Mouse (Mus musculus) hindbrain, embryonic 13.5 days (tissue): ENCODE results near the gene Atg10. TPM values are rescaled to one million over a fixed set of nuclear protein-coding genes. Genes with fewer than 3 reads are reported as not detected.
"Not testable (repeated sequence)": the region's sequence is repeated elsewhere in the genome, so short reads cannot be mapped to it uniquely, and the experiment has no call there.

ENCODE experiments used
- ATAC-seq: fragments of 200-750 bp; cut with Nextera tagmentation; 2 replicates; pipeline ENCODE4 v1.8.0; 2017; ENCODE audit warnings: moderate TSS enrichment; ENCODE audit not compliant: low FRiP score
- H3K27ac ChIP-seq: fragments of 300-500 bp; sonication (generic); 2 replicates; pipeline ENCODE4 v1.5.1; 2015; ENCODE audit warnings: inconsistent platforms, mild to moderate bottlenecking, moderate library complexity
- H3K27me3 ChIP-seq: fragments of 300-500 bp; sonication (generic); 2 replicates; pipeline ENCODE4 v1.6.1; 2015; ENCODE audit warnings: mild to moderate bottlenecking, inconsistent platforms
- H3K36me3 ChIP-seq: fragments of 300-500 bp; sonication (generic); 2 replicates; pipeline ENCODE4 v1.6.1; 2015; ENCODE audit warnings: mild to moderate bottlenecking, inconsistent platforms
- H3K4me1 ChIP-seq: fragments of 300-500 bp; sonication (generic); replicated peaks from 2 replicates; pipeline ENCODE4 v1.6.1; 2015; ENCODE audit warnings: inconsistent platforms
- H3K4me2 ChIP-seq: fragments of 300-500 bp; sonication (generic); 2 replicates; pipeline ENCODE4 v1.6.1; 2015; ENCODE audit warnings: inconsistent platforms, mild to moderate bottlenecking, moderate library complexity
- H3K4me3 ChIP-seq: fragments of 300-500 bp; sonication (generic); 2 replicates; pipeline ENCODE4 v1.5.1; 2015; ENCODE audit warnings: mild to moderate bottlenecking, inconsistent platforms
- H3K9ac ChIP-seq: fragments of 300-500 bp; sonication (generic); 2 replicates; pipeline ENCODE4 v1.6.1; 2015; ENCODE audit warnings: mild to moderate bottlenecking, inconsistent platforms
- H3K9me3 ChIP-seq: fragments of 300-500 bp; sonication (generic); 2 replicates; pipeline ENCODE4 v1.6.1; 2016; ENCODE audit warnings: inconsistent platforms
- WGBS: fragments of 180-500 bp; shearing (Covaris S2); methylation state at CpG from one replicate; pipeline ENCODE4 v1.1.7; 2015; 5-methylcytosine and 5-hydroxymethylcytosine counted together
- polyA plus RNA-seq: library from polyadenylated mRNA; unstranded; fragments of >200 nt; fragmentation: Nextera tagmentation; extraction: Ambion mirVana; gene quantifications from 2 replicates; pipeline ENCODE4 v1.2.1, GENCODE M21; 2015

The Atg10 gene
- polyA plus RNA-seq: 18.4 and 20.2 TPM in 2 replicates

GRCm38 (mm10) chr13:91223587-91224437 lies at the start of gene Atg10:
TSS of gene Atg10 (minus strand) at chr13:91223968.
- peak; percentile 98 for ATAC-seq
- Histone ChIP-seq H3K9ac (peak within 1 kb of the TSS; percentile 80), H3K27me3 (no peaks in the 10 kb centered on the region), H3K9me3 (no peaks in the 10 kb centered on the region), H3K27ac (peak within 1 kb of the TSS; percentile 94), H3K4me2 (peak within 1 kb of the TSS; percentile 57), H3K36me3 (no peaks in the 10 kb centered on the region), H3K4me3 (peak within 1 kb of the TSS; percentile 63), H3K4me1 (peaks cover 7% of the 10 kb centered on the region)
- WGBS: 1% methylated on average over 55 of the region's 55 CpGs

GRCm38 (mm10) chr13:91252406-91252805 lies 28.6 kb upstream of the Atg10 start:
- Histone ChIP-seq H3K9me3 (no peaks in the 10 kb centered on the region), H3K4me3 (no peak overlapping the region), H3K27ac (no peak overlapping the region), H3K36me3 (no peaks in the 10 kb centered on the region), H3K4me2 (no peak overlapping the region), H3K9ac (no peak overlapping the region), H3K4me1 (no peaks in the 10 kb centered on the region), H3K27me3 (no peaks in the 10 kb centered on the region)
- 88% methylated on average over 3 of the region's 3 CpGs for WGBS
- no peak for ATAC-seq

GRCm38 (mm10) chr13:91251636-91252035 lies 27.9 kb upstream of the Atg10 start:
- H3K36me3 ChIP-seq: no peaks in the 10 kb centered on the region
- no peak for ATAC-seq
- H3K9me3 ChIP-seq: no peaks in the 10 kb centered on the region
- no peaks in the 10 kb centered on the region for H3K4me1 ChIP-seq
- H3K9ac ChIP-seq: no peak overlapping the region
- 82% methylated on average over 1 of the region's 1 CpGs for WGBS
- H3K4me2 ChIP-seq: no peak overlapping the region
- no peak overlapping the region for H3K4me3 ChIP-seq
- H3K27me3 ChIP-seq: no peaks in the 10 kb centered on the region
- no peak overlapping the region for H3K27ac ChIP-seq

GRCm38 (mm10) chr13:91250050-91250449 lies 26.3 kb upstream of the Atg10 start:
- H3K36me3 ChIP-seq, H3K27ac ChIP-seq, H3K4me3 ChIP-seq, H3K27me3 ChIP-seq, ATAC-seq, H3K9ac ChIP-seq, H3K9me3 ChIP-seq, H3K4me2 ChIP-seq, H3K4me1 ChIP-seq: not testable (repeated sequence)
- WGBS: 91% methylated on average over 2 of the region's 2 CpGs

- H3K36me3 ChIP-seq: no peaks in the 10 kb centered on the region
- WGBS: 72% methylated on average over 2 of the region's 2 CpGs
- no peak overlapping the region for H3K4me3 ChIP-seq
- no peaks in the 10 kb centered on the region for H3K27me3 ChIP-seq
- no peaks in the 10 kb centered on the region for H3K4me1 ChIP-seq
- H3K9me3 ChIP-seq: no peaks in the 10 kb centered on the region
- H3K9ac ChIP-seq: no peak overlapping the region
- no peak overlapping the region for H3K4me2 ChIP-seq
- no peak overlapping the region for H3K27ac ChIP-seq
- ATAC-seq: no peak
Observed at GRCm38 (mm10) chr13:91246472-91246871, 22.7 kb upstream of the Atg10 start.

GRCm38 (mm10) chr13:91237976-91238375 lies 14.2 kb upstream of the Atg10 start:
- no peaks in the 10 kb centered on the region for H3K36me3 ChIP-seq
- H3K27ac ChIP-seq: no peak overlapping the region
- H3K4me2 ChIP-seq: no peak overlapping the region
- H3K27me3 ChIP-seq: no peaks in the 10 kb centered on the region
- no peaks in the 10 kb centered on the region for H3K4me1 ChIP-seq
- no peaks in the 10 kb centered on the region for H3K9me3 ChIP-seq
- no peak overlapping the region for H3K9ac ChIP-seq
- no peak for ATAC-seq
- WGBS: 79% methylated on average over 3 of the region's 3 CpGs
- H3K4me3 ChIP-seq: no peak overlapping the region

GRCm38 (mm10) chr13:91236884-91237283 lies 13.1 kb upstream of the Atg10 start:
- no peaks in the 10 kb centered on the region for H3K4me1 ChIP-seq
- 80% methylated on average over 2 of the region's 2 CpGs for WGBS
- ATAC-seq: no peak
- H3K27me3 ChIP-seq: no peaks in the 10 kb centered on the region
- H3K4me2 ChIP-seq: no peak overlapping the region
- no peaks in the 10 kb centered on the region for H3K36me3 ChIP-seq
- no peak overlapping the region for H3K27ac ChIP-seq
- H3K9me3 ChIP-seq: no peaks in the 10 kb centered on the region
- H3K4me3 ChIP-seq: no peak overlapping the region
- H3K9ac ChIP-seq: no peak overlapping the region

- Histone ChIP-seq H3K9ac (peak overlapping the region; percentile 80), H3K4me1 (peaks cover 7% of the 10 kb centered on the region), H3K36me3 (no peaks in the 10 kb centered on the region), H3K27me3 (no peaks in the 10 kb centered on the region), H3K27ac (peak overlapping the region; percentile 94), H3K4me3 (peak overlapping the region; percentile 63), H3K9me3 (no peaks in the 10 kb centered on the region), H3K4me2 (peak overlapping the region; percentile 57)
- 87% methylated on average over 2 of the region's 2 CpGs for WGBS
- no peak; the same call in 1 of the 2 replicates for ATAC-seq
Observed at GRCm38 (mm10) chr13:91224438-91224814, 658 bp upstream of the Atg10 start.

- peak overlapping the region; percentile 57 for H3K4me2 ChIP-seq
- H3K27ac ChIP-seq: peak overlapping the region; percentile 94
- no peaks in the 10 kb centered on the region for H3K9me3 ChIP-seq
- WGBS: 81% methylated on average over 1 of the region's 1 CpGs
- H3K36me3 ChIP-seq: no peaks in the 10 kb centered on the region
- peaks cover 7% of the 10 kb centered on the region for H3K4me1 ChIP-seq
- peak overlapping the region; percentile 80; the same call in 1 of the 2 replicates for H3K9ac ChIP-seq
- ATAC-seq: peak; percentile 15; the same call in 1 of the 2 replicates
- H3K4me3 ChIP-seq: peak overlapping the region; percentile 63
- H3K27me3 ChIP-seq: no peaks in the 10 kb centered on the region
Observed at GRCm38 (mm10) chr13:91223063-91223462, 705 bp downstream of the Atg10 start.

- WGBS: 89% methylated on average over 4 of the region's 4 CpGs
- no peaks in the 10 kb centered on the region for H3K9me3 ChIP-seq
- no peak overlapping the region for H3K4me2 ChIP-seq
- H3K27ac ChIP-seq: no peak overlapping the region
- peaks cover 7% of the 10 kb centered on the region for H3K4me1 ChIP-seq
- no peak overlapping the region for H3K4me3 ChIP-seq
- ATAC-seq: no peak
- H3K9ac ChIP-seq: no peak overlapping the region
- H3K36me3 ChIP-seq: no peaks in the 10 kb centered on the region
- H3K27me3 ChIP-seq: no peaks in the 10 kb centered on the region
Observed at GRCm38 (mm10) chr13:91221696-91222095, 2.1 kb downstream of the Atg10 start.

- peaks cover 5% of the 10 kb centered on the region for H3K36me3 ChIP-seq
- 80% methylated on average over 2 of the region's 2 CpGs for WGBS
- peaks cover under 1% of the 10 kb centered on the region for H3K4me1 ChIP-seq
- no peaks in the 10 kb centered on the region for H3K9me3 ChIP-seq
- H3K4me3 ChIP-seq: no peak overlapping the region
- no peak overlapping the region for H3K9ac ChIP-seq
- no peaks in the 10 kb centered on the region for H3K27me3 ChIP-seq
- ATAC-seq: no peak
- no peak overlapping the region for H3K27ac ChIP-seq
- H3K4me2 ChIP-seq: no peak overlapping the region
Observed at GRCm38 (mm10) chr13:91217691-91218090, 6.1 kb downstream of the Atg10 start.

GRCm38 (mm10) chr13:91216656-91217205 lies 7.0 kb downstream of the Atg10 start:
- no peak overlapping the region for H3K4me2 ChIP-seq
- H3K4me1 ChIP-seq: no peaks in the 10 kb centered on the region
- H3K36me3 ChIP-seq: peaks cover 5% of the 10 kb centered on the region
- H3K27ac ChIP-seq: no peak overlapping the region
- 86% methylated on average over 3 of the region's 3 CpGs for WGBS
- no peak overlapping the region for H3K9ac ChIP-seq
- no peak for ATAC-seq
- no peaks in the 10 kb centered on the region for H3K9me3 ChIP-seq
- H3K27me3 ChIP-seq: no peaks in the 10 kb centered on the region
- H3K4me3 ChIP-seq: no peak overlapping the region

- Histone ChIP-seq H3K27ac (no peak overlapping the region), H3K27me3 (no peaks in the 10 kb centered on the region), H3K4me1 (no peaks in the 10 kb centered on the region), H3K9ac (no peak overlapping the region), H3K36me3 (peaks cover 13% of the 10 kb centered on the region), H3K4me2 (no peak overlapping the region), H3K9me3 (no peaks in the 10 kb centered on the region), H3K4me3 (no peak overlapping the region)
- no peak for ATAC-seq
- WGBS: 80% methylated on average over 8 of the region's 8 CpGs
Observed at GRCm38 (mm10) chr13:91212958-91213357, 10.8 kb downstream of the Atg10 start.
